Mouse (Mus musculus) E14TG2a.4 (cell line): ENCODE measurements around the gene Farp1.
"Not testable (repeated sequence)": the region's sequence is repeated elsewhere in the genome, so short reads cannot be mapped to it uniquely, and the experiment has no call there.

Experiments used
- H3K27me3 ChIP-seq: 2 replicates; pipeline ENCODE4 v1.6.1; 2014; ENCODE audit warnings: low read length, control low read depth; ENCODE audit not compliant: insufficient read depth
- H3K36me3 ChIP-seq: 2 replicates; pipeline ENCODE4 v1.6.1; 2014; ENCODE audit warnings: low read length, control low read depth; ENCODE audit not compliant: insufficient read depth
- H3K4me1 ChIP-seq: replicated peaks from 2 replicates; pipeline ENCODE4 v1.6.1; 2014; ENCODE audit warnings: low read depth, low read length, control low read depth
- H3K4me3 ChIP-seq: replicated peaks from 2 replicates; pipeline ENCODE4 v1.5.1; 2014; ENCODE audit warnings: mild to moderate bottlenecking, low read length
- H3K9me3 ChIP-seq: 2 replicates; pipeline ENCODE4 v1.6.1; 2014; ENCODE audit warnings: low read length, control low read depth
- CTCF ChIP-seq: conservative IDR thresholded peaks from 2 replicates; pipeline ENCODE4 v1.5.1; 2014; ENCODE audit warnings: low read length
- NANOG ChIP-seq: IDR thresholded peaks from 2 replicates; pipeline ENCODE4 v1.6.1; 2014; ENCODE audit warnings: borderline replicate concordance, low read length, mixed read lengths
- POU5F1 ChIP-seq: IDR thresholded peaks from 2 replicates; pipeline ENCODE4 v1.6.1; 2014; ENCODE audit warnings: low read length, borderline replicate concordance

Gene Farp1

GRCm38 (mm10) chr14:121116696-121117095, 81.7 kb downstream of the Farp1 start:
- no peaks in the 10 kb centered on the region for H3K36me3 ChIP-seq
- H3K27me3 ChIP-seq, result no peaks in the 10 kb centered on the region
- no peaks in the 10 kb centered on the region for H3K4me1 ChIP-seq
- H3K4me3 ChIP-seq, result no peak overlapping the region
- peaks cover 3% of the 10 kb centered on the region; the same call in 1 of the 2 replicates for H3K9me3 ChIP-seq
- TF ChIP-seq CTCF (no peak), NANOG (no peak), POU5F1 (no peak)

DNA sequence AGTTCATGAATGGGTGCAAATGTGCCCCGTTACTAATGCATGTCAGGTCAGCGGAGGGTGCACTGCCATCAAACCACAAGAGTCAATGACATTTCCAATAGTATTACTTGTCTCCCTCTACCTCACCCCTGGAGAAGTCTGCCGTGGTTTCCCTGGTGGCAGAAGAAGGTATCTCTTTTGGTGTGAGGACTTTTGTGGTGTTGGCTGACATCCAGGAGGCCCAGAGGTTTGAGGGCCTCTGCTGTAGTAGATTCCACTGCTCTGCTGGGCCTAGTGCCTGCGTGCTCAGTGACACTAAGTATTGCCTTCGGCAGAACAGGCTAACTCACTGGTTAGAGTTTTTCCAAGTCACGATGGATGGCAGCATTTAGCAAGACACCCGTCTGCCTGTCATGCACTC, 83.9 kb downstream of the Farp1 start:
- Histone ChIP-seq H3K27me3 (no peaks in the 10 kb centered on the region), H3K9me3 (no peaks in the 10 kb centered on the region), H3K36me3 (no peaks in the 10 kb centered on the region), H3K4me3 (no peak overlapping the region), H3K4me1 (no peaks in the 10 kb centered on the region)
- no peak for TF ChIP-seq CTCF
- TF ChIP-seq NANOG, result no peak
- no peak for TF ChIP-seq POU5F1

DNA sequence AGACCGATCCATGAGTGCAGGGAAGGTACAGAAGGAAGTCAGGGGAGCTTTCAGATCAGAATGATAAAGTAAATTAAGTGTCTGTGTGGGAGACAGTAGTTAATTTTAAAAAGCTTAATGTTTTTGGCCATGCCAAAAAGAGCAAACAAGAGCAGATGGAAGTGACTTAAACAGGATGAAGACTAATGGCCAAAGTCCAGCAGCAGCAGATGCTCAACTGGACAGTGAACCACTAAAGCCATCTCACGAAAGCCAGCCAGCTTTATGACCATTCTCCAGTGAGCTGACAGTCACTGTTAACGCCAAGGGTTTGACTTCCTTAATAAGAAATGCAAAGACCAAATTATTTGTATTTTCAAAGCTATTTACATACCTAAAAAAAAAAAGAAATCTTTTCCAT, 86.7 kb downstream of the Farp1 start:
- TF ChIP-seq CTCF (no peak), NANOG (no peak), POU5F1 (no peak)
- no peaks in the 10 kb centered on the region for H3K9me3 ChIP-seq

GRCm38 (mm10) chr14:121122852-121123251, 87.9 kb downstream of the Farp1 start:
- TF ChIP-seq POU5F1 (no peak), CTCF (no peak), NANOG (no peak)
- Histone ChIP-seq H3K27me3 (no peaks in the 10 kb centered on the region), H3K4me3 (no peak overlapping the region), H3K4me1 (peaks cover 8% of the 10 kb centered on the region; the same call in 1 of the 2 replicates), H3K9me3 (no peaks in the 10 kb centered on the region), H3K36me3 (no peaks in the 10 kb centered on the region)

More for the DNA sequence above, 86.7 kb downstream of the Farp1 start:
- peaks cover 8% of the 10 kb centered on the region; the same call in 1 of the 2 replicates for H3K4me1 ChIP-seq
- no peak overlapping the region for H3K4me3 ChIP-seq
- H3K36me3 ChIP-seq, result no peaks in the 10 kb centered on the region
- H3K27me3 ChIP-seq, result no peaks in the 10 kb centered on the region

- Histone ChIP-seq H3K4me3 (no peak overlapping the region), H3K27me3 (no peaks in the 10 kb centered on the region), H3K4me1 (peaks cover 8% of the 10 kb centered on the region; the same call in 1 of the 2 replicates), H3K9me3 (no peaks in the 10 kb centered on the region), H3K36me3 (no peaks in the 10 kb centered on the region)
- TF ChIP-seq NANOG, result no peak
- no peak for TF ChIP-seq POU5F1
- no peak for TF ChIP-seq CTCF
Observed at GRCm38 (mm10) chr14:121124409-121125010, 89.5 kb downstream of the Farp1 start.

DNA sequence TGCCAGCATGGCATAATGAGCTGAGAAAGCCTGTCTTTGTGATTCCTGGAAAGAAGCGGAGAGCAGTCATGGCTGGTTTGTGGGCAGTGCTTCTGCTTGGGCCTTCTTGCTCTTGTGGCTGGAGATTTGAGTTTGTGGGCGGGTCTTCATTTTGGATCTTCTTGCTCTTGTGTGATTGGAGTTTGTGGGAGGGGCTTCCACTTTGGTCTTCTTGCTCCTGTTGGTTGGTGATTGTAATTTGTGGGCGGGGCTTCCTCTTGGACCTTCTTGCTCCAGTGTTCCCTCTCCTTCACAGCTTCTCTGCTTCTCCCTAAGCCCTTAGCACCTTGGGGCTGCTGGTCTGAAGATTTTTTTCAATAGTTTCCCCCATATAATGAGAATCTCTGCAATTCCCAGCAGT, 90.7 kb downstream of the Farp1 start:
- H3K4me1 ChIP-seq, result peaks cover 8% of the 10 kb centered on the region; the same call in 1 of the 2 replicates
- H3K9me3 ChIP-seq, result no peaks in the 10 kb centered on the region
- H3K4me3 ChIP-seq, result no peak overlapping the region
- no peak for TF ChIP-seq CTCF
- TF ChIP-seq NANOG, result no peak
- no peak for TF ChIP-seq POU5F1
- no peaks in the 10 kb centered on the region for H3K27me3 ChIP-seq
- H3K36me3 ChIP-seq, result no peaks in the 10 kb centered on the region

DNA sequence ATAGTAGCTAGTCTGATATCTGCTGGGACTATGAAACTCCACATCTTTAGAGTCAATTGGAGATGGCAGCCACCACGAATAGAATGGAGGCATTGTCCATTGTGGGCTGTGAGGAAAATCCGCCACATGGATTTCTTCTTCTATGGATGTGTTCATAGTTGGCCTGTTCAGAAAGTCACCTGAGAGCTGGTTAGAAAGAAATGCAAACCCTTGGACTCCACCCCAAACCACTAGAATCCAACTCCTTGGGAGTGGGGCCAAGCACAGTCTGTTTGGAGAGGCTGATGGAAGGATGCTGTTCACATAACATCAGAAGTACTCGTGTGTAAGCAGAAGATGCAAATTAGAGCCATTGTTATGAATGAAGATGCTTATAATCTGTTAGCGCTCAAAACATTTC, 91.3 kb downstream of the Farp1 start:
- TF ChIP-seq POU5F1, result no peak
- TF ChIP-seq NANOG, result no peak
- no peak for TF ChIP-seq CTCF
- Histone ChIP-seq H3K4me1 (peaks cover 8% of the 10 kb centered on the region; the same call in 1 of the 2 replicates), H3K9me3 (no peaks in the 10 kb centered on the region), H3K27me3 (no peaks in the 10 kb centered on the region), H3K4me3 (no peak overlapping the region), H3K36me3 (no peaks in the 10 kb centered on the region)

DNA sequence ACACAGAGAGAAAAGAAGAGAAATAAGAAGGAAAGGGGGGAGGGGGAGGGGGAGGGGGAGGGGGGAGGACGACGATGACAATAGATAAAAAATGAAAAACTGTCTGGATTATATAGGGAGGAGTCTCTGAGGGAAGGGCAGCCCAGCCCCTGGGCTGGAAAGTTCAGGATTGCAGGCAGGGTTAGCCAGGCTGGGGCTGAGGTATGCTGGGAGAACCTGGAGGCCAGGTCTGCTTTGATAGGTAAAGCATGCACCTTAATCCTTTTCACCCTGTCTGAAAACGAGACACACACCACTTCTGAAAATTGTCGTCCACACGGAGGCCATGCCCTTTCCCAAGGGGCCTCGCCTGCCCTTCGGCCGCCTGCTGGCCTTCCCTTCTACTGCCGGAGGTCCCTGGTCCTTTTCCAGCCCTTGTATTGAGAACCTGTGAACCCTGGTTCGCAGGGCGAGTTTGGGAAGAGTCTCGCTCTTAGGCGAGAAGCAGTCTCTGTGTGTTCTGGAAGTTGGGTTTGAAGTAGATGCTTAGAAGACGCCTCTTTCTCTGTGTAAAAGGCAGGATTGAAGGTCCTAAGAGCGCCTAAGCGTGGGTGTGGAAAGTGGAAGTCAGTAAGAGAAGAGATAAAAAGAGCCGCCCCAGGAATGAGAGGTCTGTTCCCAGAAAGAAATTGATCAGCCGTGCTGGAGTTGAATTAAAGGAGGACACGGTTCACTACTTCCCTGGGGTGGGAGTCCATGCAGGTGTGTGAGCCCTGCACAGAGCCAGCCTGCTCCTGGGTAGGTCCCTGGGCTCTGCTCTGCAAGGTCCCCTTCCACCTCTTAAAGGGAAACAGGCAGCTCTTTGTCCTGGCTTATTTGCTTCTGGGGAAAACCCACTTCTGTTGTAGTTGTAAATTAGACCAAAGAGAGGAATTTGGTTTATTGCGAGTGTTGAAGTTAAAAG, 94.1 kb downstream of the Farp1 start:
- no peak for TF ChIP-seq CTCF
- no peak for TF ChIP-seq NANOG
- no peak for TF ChIP-seq POU5F1
- Histone ChIP-seq H3K36me3 (no peaks in the 10 kb centered on the region), H3K9me3 (no peaks in the 10 kb centered on the region), H3K4me3 (peak overlapping the region; percentile 45; the same call in 1 of the 2 replicates), H3K4me1 (peaks cover 8% of the 10 kb centered on the region; the same call in 1 of the 2 replicates), H3K27me3 (no peaks in the 10 kb centered on the region)

GRCm38 (mm10) chr14:121130351-121130750, 95.4 kb downstream of the Farp1 start:
- not testable (repeated sequence) for H3K4me3 ChIP-seq, H3K27me3 ChIP-seq, H3K36me3 ChIP-seq, H3K4me1 ChIP-seq, H3K9me3 ChIP-seq
